Mouse (Mus musculus) liver, embryonic 13.5 days (tissue): ENCODE data around the gene Hexim1. TPM values are rescaled to one million over a fixed set of nuclear protein-coding genes. Genes with fewer than 3 reads are reported as not detected.
A peak's percentile ranks its signal among the peaks of the same experiment; 100 is the strongest.

ENCODE experiments used
- ATAC-seq: fragments of 200-750 bp; cut with Nextera tagmentation; 2 replicates; pipeline ENCODE4 v1.8.0; 2017; ENCODE audit warnings: low read depth, mild to moderate bottlenecking, moderate number of reproducible peaks, moderate library complexity
- DNase-seq: peaks from one replicate; pipeline ENCODE4 v3.0.0; 2022
- H3K27ac ChIP-seq: fragments of 300-500 bp; sonication (generic); 2 replicates; pipeline ENCODE4 v1.5.1; 2015; ENCODE audit warnings: moderate library complexity, mild to moderate bottlenecking, inconsistent platforms
- H3K27me3 ChIP-seq: fragments of 300-500 bp; sonication (generic); 2 replicates; pipeline ENCODE4 v1.6.1; 2015; ENCODE audit warnings: mild to moderate bottlenecking, inconsistent platforms
- H3K36me3 ChIP-seq: fragments of 300-500 bp; sonication (generic); 2 replicates; pipeline ENCODE4 v1.6.1; 2015; ENCODE audit warnings: mild to moderate bottlenecking, inconsistent platforms
- H3K4me1 ChIP-seq: fragments of 300-500 bp; sonication (generic); replicated peaks from 2 replicates; pipeline ENCODE4 v1.6.1; 2015; ENCODE audit warnings: inconsistent platforms
- H3K4me2 ChIP-seq: fragments of 300-500 bp; sonication (generic); 2 replicates; pipeline ENCODE4 v1.6.1; 2015; ENCODE audit warnings: inconsistent platforms, mild to moderate bottlenecking, moderate library complexity
- H3K4me3 ChIP-seq: fragments of 300-500 bp; sonication (generic); replicated peaks from 2 replicates; pipeline ENCODE4 v1.5.1; 2015; ENCODE audit warnings: mild to moderate bottlenecking, inconsistent platforms
- H3K9ac ChIP-seq: fragments of 300-500 bp; sonication (generic); 2 replicates; pipeline ENCODE4 v1.6.1; 2015; ENCODE audit warnings: mild to moderate bottlenecking, inconsistent platforms
- H3K9me3 ChIP-seq: fragments of 300-500 bp; sonication (generic); replicated peaks from 2 replicates; pipeline ENCODE4 v1.6.1; 2016; ENCODE audit warnings: inconsistent platforms
- WGBS: fragments of 180-500 bp; shearing (Covaris S2); methylation state at CpG from one replicate; pipeline ENCODE4 v1.1.7; 2015; ENCODE audit not compliant: insufficient replicate concordance; 5-methylcytosine and 5-hydroxymethylcytosine counted together
- polyA plus RNA-seq: library from polyadenylated mRNA; unstranded; fragments of >200 nt; fragmentation: Nextera tagmentation; extraction: Ambion mirVana; gene quantifications from 2 replicates; pipeline ENCODE4 v1.2.1, GENCODE M21; 2015

Hexim1 gene
- polyA plus RNA-seq, 1 experiment from 2014 or later: 2.6 TPM

DNA sequence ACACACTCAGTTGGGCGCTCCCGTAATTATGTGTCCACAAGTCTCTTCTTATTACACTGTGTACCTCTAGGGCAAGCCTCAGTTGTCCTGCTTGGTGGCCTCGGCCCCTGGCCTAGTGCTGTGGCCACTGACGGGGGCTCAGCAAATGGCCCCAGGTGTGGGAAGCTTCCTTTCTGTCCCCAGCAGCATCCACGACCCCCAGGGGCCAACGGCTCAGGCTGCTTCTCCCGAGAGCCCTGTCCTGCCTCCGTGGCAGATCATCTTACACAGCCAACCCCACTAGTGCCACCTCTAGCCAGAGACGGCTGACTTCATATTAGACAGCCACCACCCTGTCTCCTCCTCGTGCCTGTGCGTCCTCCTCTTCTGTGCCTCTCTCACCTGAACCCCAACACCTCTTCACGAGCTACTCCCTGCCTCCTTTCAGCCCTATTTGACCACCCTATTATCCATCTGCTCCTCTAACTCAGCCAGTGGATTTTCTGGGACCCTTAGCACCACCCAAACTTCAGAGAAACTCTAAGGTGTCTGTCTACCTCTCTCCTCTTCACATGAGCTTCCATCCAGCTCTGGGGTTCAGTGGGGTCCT lies 16.6 kb upstream of the Hexim1 start:
- H3K4me1 ChIP-seq: peaks cover 36% of the 10 kb centered on the region
- no peaks in the 10 kb centered on the region for H3K9me3 ChIP-seq
- ATAC-seq (no peak), DNase-seq (no peak)
- peaks cover 51% of the 10 kb centered on the region for H3K27me3 ChIP-seq
- H3K4me2 ChIP-seq: no peak overlapping the region
- H3K36me3 ChIP-seq: no peaks in the 10 kb centered on the region
- H3K27ac ChIP-seq: no peak overlapping the region
- H3K4me3 ChIP-seq: no peak overlapping the region
- 61% methylated on average over 12 of the region's 12 CpGs for WGBS
- H3K9ac ChIP-seq: no peak overlapping the region

DNA sequence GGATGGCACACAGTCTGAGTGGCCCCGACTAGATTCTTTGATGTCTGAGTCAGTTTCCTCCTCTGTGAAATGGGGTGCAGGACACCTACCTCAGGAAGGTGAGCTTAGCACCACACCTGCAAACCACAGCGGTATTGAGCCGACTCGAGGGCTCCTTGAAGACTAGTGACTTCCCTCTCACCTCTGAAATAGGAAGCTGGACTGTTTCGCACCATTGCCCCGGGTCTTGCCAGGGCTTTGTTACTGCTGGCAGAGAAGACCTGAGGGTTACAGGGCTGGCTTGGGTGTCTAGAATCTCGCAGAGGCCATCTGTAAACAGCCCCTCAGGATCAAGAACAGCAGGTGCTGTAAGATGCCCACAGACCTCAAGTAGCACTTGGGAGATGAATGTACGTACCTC lies 15.7 kb upstream of the Hexim1 start:
- Histone ChIP-seq H3K4me3 (no peak overlapping the region), H3K4me2 (no peak overlapping the region), H3K36me3 (peaks cover 6% of the 10 kb centered on the region), H3K27me3 (peaks cover 51% of the 10 kb centered on the region), H3K9ac (no peak overlapping the region), H3K9me3 (no peaks in the 10 kb centered on the region), H3K4me1 (peaks cover 45% of the 10 kb centered on the region), H3K27ac (no peak overlapping the region)
- no peak for DNase-seq
- no peak for ATAC-seq
- WGBS: 53% methylated on average over 8 of the region's 8 CpGs

DNA sequence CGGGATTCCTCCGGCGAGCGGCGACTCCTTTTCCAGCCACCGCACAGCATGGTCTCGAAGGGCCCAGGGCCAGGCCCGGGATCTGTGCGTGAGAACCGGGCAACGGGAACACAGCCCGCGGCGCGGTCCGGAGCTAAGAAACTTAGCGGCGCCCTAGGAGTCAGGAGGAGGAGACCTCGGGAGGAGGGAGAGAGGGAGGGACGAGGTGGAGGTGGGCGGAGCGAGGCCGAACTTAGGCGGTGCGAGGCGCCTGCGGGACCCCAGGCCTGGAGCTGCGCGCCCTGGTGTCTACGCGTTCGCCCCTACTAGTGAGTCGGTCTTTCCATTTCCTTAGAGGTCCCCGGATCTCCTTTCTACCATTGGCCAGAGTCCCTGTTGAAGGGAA lies 14.6 kb upstream of the Hexim1 start, which contains the start of the genes Plcd3 and Acbd4:
Gene Plcd3 (minus strand): TSS at position 178 of the 385 bp plus-strand sequence.
Gene Acbd4 (plus strand): TSS at position 202 of the 385 bp plus-strand sequence.
- H3K27ac ChIP-seq: peak within 1 kb of the TSS; percentile 68
- WGBS: 1% methylated on average over 34 of the region's 34 CpGs
- H3K9ac ChIP-seq: peak within 1 kb of the TSS; percentile 68
- DNase-seq: peak; percentile 70
- H3K4me1 ChIP-seq: peaks cover 56% of the 10 kb centered on the region
- H3K4me2 ChIP-seq: peak within 1 kb of the TSS; percentile 89
- H3K4me3 ChIP-seq: peak within 1 kb of the TSS; percentile 78
- H3K9me3 ChIP-seq: no peaks in the 10 kb centered on the region
- ATAC-seq: 0 out of 2 replicates have a peak, but pooled peaks have one; percentile 13
- peaks cover 14% of the 10 kb centered on the region for H3K36me3 ChIP-seq
- H3K27me3 ChIP-seq: peaks cover 51% of the 10 kb centered on the region

DNA sequence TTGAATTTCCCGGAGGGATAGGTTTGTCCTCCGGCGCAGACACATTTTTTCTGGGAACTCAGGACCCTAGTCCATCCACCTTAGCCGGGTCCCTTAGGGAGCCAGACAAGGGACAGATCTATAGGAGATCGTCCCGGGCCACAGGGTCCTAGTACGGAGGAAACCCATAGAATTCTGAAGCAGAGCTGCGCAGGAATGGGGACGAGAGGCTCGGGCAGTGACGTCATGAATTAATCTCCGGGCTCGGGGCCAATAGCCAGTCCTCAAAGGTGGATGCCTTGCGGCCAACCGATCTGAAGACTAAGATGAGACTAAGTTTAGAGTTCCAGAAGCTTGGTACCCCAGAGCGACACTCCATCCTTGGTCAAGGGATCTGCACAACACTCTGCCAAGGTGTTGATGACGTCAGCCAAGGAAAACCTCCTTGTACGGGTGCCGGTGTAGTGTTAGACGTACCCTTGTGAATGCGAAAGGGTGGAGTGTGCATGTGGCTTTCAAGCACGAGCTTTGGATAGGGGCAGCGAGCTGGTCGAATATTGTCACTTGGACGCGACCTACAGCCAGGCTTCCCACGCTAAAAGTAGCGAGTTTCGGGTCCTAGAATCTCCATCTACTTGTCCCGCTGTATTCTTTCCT lies 14.0 kb upstream of the Hexim1 start:
- Histone ChIP-seq H3K27me3 (peaks cover 50% of the 10 kb centered on the region), H3K4me1 (peaks cover 61% of the 10 kb centered on the region), H3K27ac (peak overlapping the region; percentile 68), H3K9ac (peak overlapping the region; percentile 68), H3K9me3 (no peaks in the 10 kb centered on the region), H3K4me3 (peak overlapping the region; percentile 78), H3K36me3 (peaks cover 19% of the 10 kb centered on the region), H3K4me2 (peak overlapping the region; percentile 89)
- ATAC-seq: no peak
- peak; percentile 58 for DNase-seq
- 2% methylated on average over 30 of the region's 30 CpGs for WGBS

DNA sequence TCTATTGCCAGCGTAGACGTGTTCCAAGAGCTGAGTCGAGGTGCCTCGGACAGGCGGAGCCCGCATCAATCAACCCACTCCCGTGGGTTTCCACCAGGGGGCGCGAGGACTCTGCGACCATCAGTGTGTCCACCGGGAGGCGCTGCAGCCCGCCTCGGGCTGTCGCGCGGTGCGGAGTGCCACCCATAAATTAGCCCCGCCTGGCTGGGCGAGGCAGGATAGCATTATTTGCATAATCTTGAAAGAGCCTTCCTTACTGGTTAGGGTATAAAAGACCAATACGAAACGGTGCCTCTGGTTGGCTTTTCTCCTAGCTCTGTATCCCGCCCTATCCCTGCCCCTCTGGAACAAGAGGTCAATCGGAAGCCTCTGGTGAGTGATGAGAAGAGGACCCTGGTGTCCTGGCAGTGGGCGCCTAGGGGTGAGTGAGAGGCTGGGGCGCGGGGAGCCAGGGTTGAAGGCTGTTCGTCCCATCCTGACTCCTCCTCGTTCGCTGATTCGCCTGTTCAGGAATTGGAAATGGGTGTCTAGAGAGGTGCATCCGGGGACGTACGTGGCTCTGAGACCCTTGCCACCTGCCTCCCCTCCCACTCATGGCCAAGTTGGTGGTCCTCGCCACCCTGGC lies 13.2 kb upstream of the Hexim1 start:
- Histone ChIP-seq H3K36me3 (peaks cover 27% of the 10 kb centered on the region), H3K9me3 (no peaks in the 10 kb centered on the region), H3K27ac (peak overlapping the region; percentile 97), H3K4me2 (peak overlapping the region; percentile 93), H3K27me3 (peaks cover 43% of the 10 kb centered on the region), H3K9ac (peak overlapping the region; percentile 91), H3K4me3 (peak overlapping the region; percentile 78), H3K4me1 (peaks cover 62% of the 10 kb centered on the region)
- peak; percentile 88 for ATAC-seq
- under 1% methylated on average over 35 of the region's 35 CpGs for WGBS
- DNase-seq: peak; percentile 97

DNA sequence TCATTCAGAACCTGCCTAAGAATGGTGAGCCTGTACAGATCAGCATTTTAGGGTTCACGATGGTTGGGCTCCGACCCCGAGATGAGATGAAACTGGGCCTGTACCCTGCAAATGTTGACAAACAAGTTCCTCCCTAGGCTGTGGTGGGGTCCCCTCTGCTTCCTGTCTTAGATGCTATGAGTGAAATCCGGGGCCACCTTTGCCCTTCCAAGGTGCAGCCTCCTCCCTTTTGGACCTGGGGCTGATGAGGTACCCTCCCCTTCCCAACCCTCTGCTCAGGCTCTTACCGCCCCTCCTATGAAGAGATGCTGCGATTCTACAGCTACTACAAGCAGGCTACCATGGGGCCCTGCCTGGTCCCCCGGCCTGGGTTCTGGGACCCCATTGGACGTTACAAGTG lies 12.4 kb upstream of the Hexim1 start:
- Histone ChIP-seq H3K9ac (peak overlapping the region; percentile 91), H3K4me3 (peak overlapping the region; percentile 78), H3K27ac (peak overlapping the region; percentile 97), H3K36me3 (peaks cover 33% of the 10 kb centered on the region), H3K4me2 (peak overlapping the region; percentile 93), H3K4me1 (peaks cover 62% of the 10 kb centered on the region), H3K9me3 (no peaks in the 10 kb centered on the region), H3K27me3 (peaks cover 38% of the 10 kb centered on the region)
- DNase-seq (no peak), ATAC-seq (no peak)
- 41% methylated on average over 8 of the region's 8 CpGs for WGBS

DNA sequence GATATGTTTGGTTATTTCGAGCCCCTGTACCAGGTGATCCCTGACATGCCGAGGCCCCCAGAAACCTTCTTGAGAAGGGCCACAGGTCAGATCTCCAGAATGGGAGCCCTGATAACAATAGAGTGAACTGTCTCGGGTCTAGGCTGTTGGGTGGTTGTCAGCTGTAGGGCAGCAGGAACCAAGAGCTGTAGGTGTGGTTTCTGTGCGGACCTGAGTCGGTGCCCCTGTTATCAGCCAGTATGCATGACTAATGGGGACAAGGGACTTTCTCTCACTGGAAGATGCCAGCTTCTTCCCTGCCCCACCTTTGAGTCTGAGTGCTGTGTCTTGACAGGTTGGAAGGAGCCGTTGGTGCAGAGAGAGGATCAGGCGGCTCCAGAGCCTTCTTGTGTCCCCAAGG lies 11.6 kb upstream of the Hexim1 start:
- H3K9me3 ChIP-seq: no peaks in the 10 kb centered on the region
- WGBS: 21% methylated on average over 7 of the region's 7 CpGs
- H3K4me2 ChIP-seq: peak overlapping the region; percentile 93
- peak overlapping the region; percentile 91 for H3K9ac ChIP-seq
- peaks cover 39% of the 10 kb centered on the region for H3K36me3 ChIP-seq
- peaks cover 29% of the 10 kb centered on the region for H3K27me3 ChIP-seq
- peak overlapping the region; percentile 97 for H3K27ac ChIP-seq
- H3K4me1 ChIP-seq: peaks cover 62% of the 10 kb centered on the region
- peak overlapping the region; percentile 78 for H3K4me3 ChIP-seq
- ATAC-seq (peak; percentile 70), DNase-seq (peak; percentile 70)

DNA sequence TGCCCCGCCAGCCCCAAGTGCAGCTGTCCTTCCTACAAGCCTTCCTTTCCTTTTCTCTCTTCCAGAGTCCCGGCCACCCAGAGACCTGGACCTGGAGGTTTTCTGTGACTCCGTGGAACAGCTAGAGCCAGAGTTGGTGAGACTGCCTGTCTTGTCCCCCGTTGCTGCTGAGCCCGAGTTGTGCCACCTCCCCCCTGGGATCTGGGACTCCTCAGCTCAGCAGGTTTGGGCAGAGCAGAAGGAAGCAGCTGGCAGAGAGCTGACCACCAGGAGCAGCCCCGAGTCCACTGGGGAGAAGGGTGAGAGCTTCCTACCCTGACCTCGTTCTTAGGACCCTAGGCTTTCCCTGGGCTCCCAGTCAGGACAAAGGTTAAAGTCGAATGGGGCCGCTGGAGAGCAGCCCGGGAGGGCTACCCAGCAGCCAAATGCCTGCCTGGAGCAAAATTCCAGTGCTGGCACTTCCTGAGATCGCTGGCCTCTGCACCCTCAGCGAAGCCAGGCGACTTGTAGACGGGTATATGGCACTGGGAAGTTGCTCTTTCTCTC lies 10.8 kb upstream of the Hexim1 start:
- 60% methylated on average over 14 of the region's 14 CpGs for WGBS
- ATAC-seq (no peak), DNase-seq (no peak)
- Histone ChIP-seq H3K36me3 (peaks cover 44% of the 10 kb centered on the region), H3K4me3 (peak overlapping the region; percentile 78), H3K4me2 (peak overlapping the region; percentile 93), H3K4me1 (peaks cover 62% of the 10 kb centered on the region), H3K9ac (peak overlapping the region; percentile 91), H3K27ac (peak overlapping the region; percentile 97), H3K9me3 (no peaks in the 10 kb centered on the region), H3K27me3 (peaks cover 21% of the 10 kb centered on the region)

DNA sequence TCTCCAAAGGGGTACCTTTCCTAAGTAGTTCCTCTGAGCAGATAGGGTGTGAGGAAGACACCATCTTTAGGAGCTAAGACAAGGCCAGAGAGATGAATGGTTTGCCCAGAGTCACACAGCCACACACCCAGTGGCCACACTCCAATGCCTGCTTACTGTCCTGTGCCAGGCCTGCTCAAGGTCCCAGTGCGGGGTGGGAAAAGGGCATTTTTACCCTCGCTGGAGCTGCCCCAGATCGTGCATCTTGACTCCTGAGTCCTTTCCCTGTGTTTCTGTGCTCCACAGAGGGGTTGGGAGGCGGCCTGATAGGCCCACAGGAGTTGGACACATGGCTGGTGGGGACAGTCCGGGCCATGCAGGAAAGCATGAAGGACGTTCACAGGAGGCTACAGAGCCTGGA lies 10.2 kb upstream of the Hexim1 start:
- Histone ChIP-seq H3K4me2 (peak overlapping the region; percentile 93), H3K36me3 (peaks cover 47% of the 10 kb centered on the region), H3K4me1 (peaks cover 62% of the 10 kb centered on the region), H3K27ac (peak overlapping the region; percentile 97), H3K9me3 (no peaks in the 10 kb centered on the region), H3K4me3 (peak overlapping the region; percentile 78), H3K9ac (peak overlapping the region; percentile 91), H3K27me3 (peaks cover 16% of the 10 kb centered on the region)
- no peak for ATAC-seq
- 82% methylated on average over 6 of the region's 6 CpGs for WGBS
- DNase-seq: no peak

DNA sequence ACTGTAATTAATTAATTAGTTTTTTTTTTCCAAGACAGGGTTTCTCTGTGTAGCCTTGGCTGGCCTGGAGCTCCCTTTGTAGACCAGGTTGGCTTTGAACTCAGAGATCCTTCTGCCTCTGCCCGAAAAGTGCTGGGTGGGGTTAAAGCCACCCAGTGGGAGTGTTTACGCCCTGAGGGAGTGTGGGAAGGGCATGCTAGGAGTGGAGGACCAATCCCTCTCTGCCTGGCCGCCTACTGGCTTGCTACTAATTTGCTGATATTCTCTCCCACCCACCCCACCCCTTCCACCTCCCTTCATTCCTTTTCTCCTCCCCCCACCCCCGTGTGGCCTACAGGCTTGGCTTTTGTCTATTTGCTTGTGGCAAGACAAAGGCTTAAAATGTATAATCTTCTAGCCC lies 9.6 kb upstream of the Hexim1 start:
- peaks cover 47% of the 10 kb centered on the region for H3K36me3 ChIP-seq
- WGBS: 33% methylated on average over 4 of the region's 4 CpGs
- peak overlapping the region; percentile 78 for H3K4me3 ChIP-seq
- H3K9ac ChIP-seq: peak overlapping the region; percentile 91
- H3K9me3 ChIP-seq: no peaks in the 10 kb centered on the region
- peak; percentile 56 for ATAC-seq
- H3K27ac ChIP-seq: peak overlapping the region; percentile 97
- H3K4me1 ChIP-seq: peaks cover 59% of the 10 kb centered on the region
- peaks cover 13% of the 10 kb centered on the region for H3K27me3 ChIP-seq
- peak; percentile 65 for DNase-seq
- peak overlapping the region; percentile 93 for H3K4me2 ChIP-seq

DNA sequence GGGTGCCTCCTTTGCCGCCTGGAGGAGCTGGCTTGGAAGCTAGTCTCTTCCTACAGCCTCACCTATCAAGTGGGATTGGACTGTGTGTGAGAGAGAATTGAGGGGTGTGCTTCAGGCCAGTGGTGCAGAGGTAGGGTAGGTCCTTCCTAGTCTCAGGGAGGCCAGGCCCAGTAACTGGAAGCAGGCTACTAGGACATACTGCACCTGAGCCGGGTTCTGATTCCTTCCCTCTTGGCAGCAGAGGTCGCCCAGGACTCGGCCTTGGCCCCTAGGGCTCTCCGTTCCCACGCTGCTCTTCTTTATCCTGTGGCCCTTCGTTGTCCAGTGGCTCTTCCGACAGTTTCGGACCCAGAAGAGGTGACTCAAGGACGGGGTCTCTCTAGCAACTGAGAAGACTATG lies 4.7 kb upstream of the Hexim1 start:
- Histone ChIP-seq H3K9me3 (no peaks in the 10 kb centered on the region), H3K4me1 (peaks cover 52% of the 10 kb centered on the region), H3K27ac (no peak overlapping the region), H3K36me3 (peaks cover 33% of the 10 kb centered on the region), H3K9ac (peak overlapping the region; percentile 59), H3K4me2 (peak overlapping the region; percentile 65), H3K4me3 (no peak overlapping the region; the same call in 1 of the 2 replicates), H3K27me3 (peaks cover 21% of the 10 kb centered on the region)
- DNase-seq (no peak), ATAC-seq (no peak)
- 43% methylated on average over 10 of the region's 10 CpGs for WGBS
